Mouse (Mus musculus): Measurements from ENCODE around the gene Slc38a6. TPM values are rescaled to one million over a fixed set of nuclear protein-coding genes. Genes with fewer than 3 reads are reported as not detected.

Gene Slc38a6
- total RNA-seq, 1 experiment: 17.4 TPM

DNA sequence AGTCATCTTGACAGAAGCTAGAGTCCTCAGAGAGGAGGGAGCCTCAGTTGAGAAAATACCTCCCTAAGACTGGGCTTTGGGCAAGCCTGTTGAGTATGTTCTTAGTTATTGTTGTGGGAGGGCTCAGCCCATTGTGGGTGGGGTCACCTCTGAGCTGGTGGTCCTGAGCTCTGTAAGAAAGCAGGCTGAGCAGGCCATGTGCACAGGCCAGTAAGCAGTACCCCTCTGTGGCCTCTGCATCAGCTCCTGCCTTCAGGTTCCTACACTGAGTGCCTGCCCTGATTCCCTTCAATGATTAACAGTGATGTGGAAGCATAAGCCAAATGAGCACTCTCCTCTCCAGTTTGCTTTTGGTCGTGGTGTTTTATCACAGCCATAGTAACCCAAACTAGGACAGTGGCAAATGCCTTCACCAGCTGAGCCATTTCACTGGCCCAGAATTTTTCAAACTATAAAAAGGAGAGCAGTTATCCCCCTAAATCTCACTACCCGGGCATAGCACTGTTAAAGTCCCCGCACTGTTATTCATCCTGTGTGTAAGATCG lies 114.0 kb downstream of the Slc38a6 start:
- in situ Hi-C loops (cut with MboI; ENCODE audit: low sequenced_read_pairs in 2 of 2, unreplicated experiment in 2 of 2): no loop called here
- H3K27ac ChIP-seq (ENCODE audit: insufficient read depth, low read depth, low read length, poor library complexity, severe bottlenecking): no peak overlapping the region

DNA sequence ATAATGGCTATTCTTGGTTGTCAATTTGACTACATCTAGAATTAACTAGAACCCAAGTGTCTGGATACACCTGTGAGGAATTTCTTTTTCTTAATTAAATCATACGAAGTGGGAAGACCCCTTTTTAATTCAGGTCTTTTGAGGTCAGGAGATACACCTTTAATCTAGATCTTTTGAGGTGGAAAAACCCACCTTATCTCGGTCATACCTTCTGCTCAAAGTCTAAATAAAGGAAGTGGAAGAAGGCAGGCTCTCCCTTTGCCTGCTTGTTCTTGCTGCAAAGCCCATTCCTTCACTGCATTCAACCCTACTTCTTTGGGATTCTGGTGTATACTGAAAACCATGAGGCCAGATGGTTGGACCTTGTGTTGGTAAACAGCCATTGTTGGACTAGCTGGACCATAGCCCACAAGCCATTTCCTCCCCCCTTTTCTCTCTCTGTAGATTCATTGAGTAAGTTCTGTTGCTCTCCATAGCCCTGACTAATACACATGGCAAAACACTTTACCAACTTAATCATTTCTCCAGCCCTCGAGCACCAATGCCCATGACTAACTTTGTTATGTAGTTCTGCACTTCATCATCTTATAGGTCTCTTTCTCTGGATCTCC lies 115.0 kb downstream of the Slc38a6 start:
- H3K36me3 ChIP-seq (ENCODE audit: control insufficient read depth, insufficient read depth, low read length, poor library complexity, severe bottlenecking): no peaks in the 10 kb centered on the region
- in situ Hi-C loops (cut with MboI; ENCODE audit: low sequenced_read_pairs in 2 of 2, unreplicated experiment in 2 of 2): no loop called here
- H3K27ac ChIP-seq (ENCODE audit: insufficient read depth, low read depth, low read length, poor library complexity, severe bottlenecking): no peak overlapping the region

More for the DNA sequence above, 114.0 kb downstream of the Slc38a6 start:
- Histone ChIP-seq H3K4me3 (ENCODE audit: insufficient read depth in 1 of 2, low read depth in 1 of 2, low read length in 2 of 2, poor library complexity in 1 of 2, severe bottlenecking in 1 of 2) (no peak overlapping the region), H3K9ac (ENCODE audit: insufficient read depth, low read depth, low read length, poor library complexity, severe bottlenecking) (no peak overlapping the region), H3K36me3 (ENCODE audit: control insufficient read depth, insufficient read depth, low read length, poor library complexity, severe bottlenecking) (no peaks in the 10 kb centered on the region), H3K4me1 (ENCODE audit: control insufficient read depth in 2 of 2, insufficient read depth in 2 of 2, low read length in 2 of 2, poor library complexity in 1 of 2) (peaks cover 0 to 2% of the 10 kb centered on the region in 2 experiments; a peak in 1 of 4 replicates), H3K9me3 (ENCODE audit: control insufficient read depth, insufficient read depth, low read depth, low read length) (no peaks in the 10 kb centered on the region)
- no peak for DNase-seq (ENCODE audit: low read depth, low spot score)
- TF ChIP-seq MAFK (IDR thresholded peaks at IDR 0.05; ENCODE audit: insufficient read depth, low read depth, low read length): no peak
- TF ChIP-seq ZC3H11A (IDR thresholded peaks at IDR 0.05; ENCODE audit: borderline replicate concordance, low read depth, low read length): no peak
- no peak for TF ChIP-seq CHD2 (IDR thresholded peaks at IDR 0.05; ENCODE audit: low read depth, low read length)
- no peak for TF ChIP-seq HCFC1 (IDR thresholded peaks at IDR 0.05; ENCODE audit: borderline replicate concordance, insufficient read depth, low read length)
- TF ChIP-seq ZNF384 (IDR thresholded peaks at IDR 0.05; ENCODE audit: low read depth, low read length): no peak

DNA sequence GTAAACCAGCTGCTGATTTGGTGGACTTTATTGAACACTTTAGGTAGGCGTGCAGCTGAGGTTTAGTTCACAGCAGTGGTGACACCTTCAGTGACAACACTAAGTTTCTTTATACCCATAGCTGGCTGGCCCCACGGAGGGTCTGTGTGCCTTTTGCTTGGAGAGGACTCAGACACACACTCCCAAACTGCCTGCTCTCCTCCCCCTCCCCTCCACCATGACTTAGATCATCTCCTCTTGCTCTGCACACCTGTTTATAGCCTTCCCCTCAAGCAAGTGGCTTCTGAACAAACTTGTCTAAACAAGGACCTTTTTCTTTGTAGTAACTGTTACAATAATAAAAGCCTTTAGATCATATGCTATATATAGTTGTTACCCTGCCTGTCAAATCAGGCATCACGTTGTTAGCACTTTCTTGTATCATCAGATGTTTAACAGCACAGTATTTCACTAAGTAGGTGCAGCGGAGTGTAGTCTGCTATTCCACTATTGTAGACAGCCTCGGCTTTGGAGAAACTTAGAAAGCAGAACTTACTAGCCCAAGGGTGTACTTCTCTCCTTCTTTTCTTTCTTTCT lies 115.6 kb downstream of the Slc38a6 start:
- no peak overlapping the region for H3K27ac ChIP-seq (ENCODE audit: insufficient read depth, low read depth, low read length, poor library complexity, severe bottlenecking)

More for the DNA sequence above, 115.0 kb downstream of the Slc38a6 start:
- peaks cover 0 to 2% of the 10 kb centered on the region in 2 experiments; a peak in 1 of 4 replicates for H3K4me1 ChIP-seq (ENCODE audit: control insufficient read depth in 2 of 2, insufficient read depth in 2 of 2, low read length in 2 of 2, poor library complexity in 1 of 2)
- no peaks in the 10 kb centered on the region for H3K9me3 ChIP-seq (ENCODE audit: control insufficient read depth, insufficient read depth, low read depth, low read length)
- no peak for DNase-seq (ENCODE audit: low read depth, low spot score)
- H3K4me3 ChIP-seq (ENCODE audit: insufficient read depth in 1 of 2, low read depth in 1 of 2, low read length in 2 of 2, poor library complexity in 1 of 2, severe bottlenecking in 1 of 2): no peak overlapping the region
- TF ChIP-seq HCFC1 (IDR thresholded peaks at IDR 0.05; ENCODE audit: borderline replicate concordance, insufficient read depth, low read length): no peak
- no peak for TF ChIP-seq ZNF384 (IDR thresholded peaks at IDR 0.05; ENCODE audit: low read depth, low read length)
- TF ChIP-seq CHD2 (IDR thresholded peaks at IDR 0.05; ENCODE audit: low read depth, low read length): no peak
- no peak for TF ChIP-seq MAFK (IDR thresholded peaks at IDR 0.05; ENCODE audit: insufficient read depth, low read depth, low read length)
- TF ChIP-seq ZC3H11A (IDR thresholded peaks at IDR 0.05; ENCODE audit: borderline replicate concordance, low read depth, low read length): no peak
- H3K9ac ChIP-seq (ENCODE audit: insufficient read depth, low read depth, low read length, poor library complexity, severe bottlenecking): no peak overlapping the region

DNA sequence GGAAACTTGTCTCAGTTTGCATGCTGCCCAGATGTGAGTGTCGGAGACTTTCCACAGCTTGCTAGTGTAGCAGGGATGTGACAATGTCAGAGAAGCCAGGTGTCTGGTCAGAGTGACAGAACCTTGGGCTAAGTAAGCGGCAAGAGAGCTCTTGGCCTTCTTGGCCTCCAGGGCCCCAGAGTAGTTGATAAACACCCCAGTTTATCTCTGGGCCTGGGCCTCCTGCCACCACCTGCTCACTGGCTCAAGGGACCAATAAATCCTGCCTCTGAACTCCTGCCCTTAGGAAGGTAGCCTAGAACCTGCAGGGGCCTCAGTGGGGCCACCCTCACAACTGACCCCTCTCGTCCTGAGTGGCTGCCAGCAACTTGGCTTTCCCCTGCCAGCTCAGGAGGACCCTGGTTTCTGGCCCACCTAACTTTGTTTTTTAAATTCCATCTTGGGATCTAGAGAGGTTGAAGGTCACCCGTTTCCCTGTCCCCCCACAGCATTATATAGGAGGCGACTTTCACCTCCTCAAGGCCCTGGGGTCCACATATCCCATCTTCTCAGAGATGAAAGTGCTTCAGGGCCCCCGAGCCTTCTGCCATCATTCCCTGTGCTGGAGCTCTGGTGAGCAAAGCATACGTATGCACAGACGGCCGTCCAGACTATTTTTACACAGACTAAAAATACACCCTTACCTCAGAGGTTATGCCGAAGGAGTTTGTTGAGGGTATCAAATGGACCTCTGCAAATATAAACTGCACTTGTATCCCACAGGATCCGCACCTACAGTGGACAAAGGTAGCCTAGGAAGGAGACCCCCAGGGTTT lies 116.5 kb downstream of the Slc38a6 start:
- H3K9ac ChIP-seq (ENCODE audit: insufficient read depth, low read depth, low read length, poor library complexity, severe bottlenecking): no peak overlapping the region
- H3K36me3 ChIP-seq (ENCODE audit: control insufficient read depth, insufficient read depth, low read length, poor library complexity, severe bottlenecking): no peaks in the 10 kb centered on the region
- peaks cover 0 to 2% of the 10 kb centered on the region in 2 experiments; a peak in 1 of 4 replicates for H3K4me1 ChIP-seq (ENCODE audit: control insufficient read depth in 2 of 2, insufficient read depth in 2 of 2, low read length in 2 of 2, poor library complexity in 1 of 2)
- H3K27ac ChIP-seq (ENCODE audit: insufficient read depth, low read depth, low read length, poor library complexity, severe bottlenecking): no peak overlapping the region
- no peak for TF ChIP-seq ZNF384 (IDR thresholded peaks at IDR 0.05; ENCODE audit: low read depth, low read length)
- TF ChIP-seq CHD2 (IDR thresholded peaks at IDR 0.05; ENCODE audit: low read depth, low read length): no peak
- no peak for TF ChIP-seq ZC3H11A (IDR thresholded peaks at IDR 0.05; ENCODE audit: borderline replicate concordance, low read depth, low read length)
- no peak for TF ChIP-seq MAFK (IDR thresholded peaks at IDR 0.05; ENCODE audit: insufficient read depth, low read depth, low read length)
- TF ChIP-seq HCFC1 (IDR thresholded peaks at IDR 0.05; ENCODE audit: borderline replicate concordance, insufficient read depth, low read length): no peak
- no peaks in the 10 kb centered on the region for H3K9me3 ChIP-seq (ENCODE audit: control insufficient read depth, insufficient read depth, low read depth, low read length)
- no peak overlapping the region for H3K4me3 ChIP-seq (ENCODE audit: insufficient read depth in 1 of 2, low read depth in 1 of 2, low read length in 2 of 2, poor library complexity in 1 of 2, severe bottlenecking in 1 of 2)
- no peak for DNase-seq (ENCODE audit: low read depth, low spot score)
- in situ Hi-C loops (cut with MboI; ENCODE audit: low sequenced_read_pairs in 2 of 2, unreplicated experiment in 2 of 2): no loop called here

More for the DNA sequence above, 115.6 kb downstream of the Slc38a6 start:
- no peak overlapping the region for H3K9ac ChIP-seq (ENCODE audit: insufficient read depth, low read depth, low read length, poor library complexity, severe bottlenecking)
- no peak for TF ChIP-seq HCFC1 (IDR thresholded peaks at IDR 0.05; ENCODE audit: borderline replicate concordance, insufficient read depth, low read length)
- no peak for TF ChIP-seq ZNF384 (IDR thresholded peaks at IDR 0.05; ENCODE audit: low read depth, low read length)
- no peak for TF ChIP-seq CHD2 (IDR thresholded peaks at IDR 0.05; ENCODE audit: low read depth, low read length)
- TF ChIP-seq MAFK (IDR thresholded peaks at IDR 0.05; ENCODE audit: insufficient read depth, low read depth, low read length): no peak
- no peak for TF ChIP-seq ZC3H11A (IDR thresholded peaks at IDR 0.05; ENCODE audit: borderline replicate concordance, low read depth, low read length)
- H3K36me3 ChIP-seq (ENCODE audit: control insufficient read depth, insufficient read depth, low read length, poor library complexity, severe bottlenecking): no peaks in the 10 kb centered on the region
- peaks cover 0 to 2% of the 10 kb centered on the region in 2 experiments; a peak in 1 of 4 replicates for H3K4me1 ChIP-seq (ENCODE audit: control insufficient read depth in 2 of 2, insufficient read depth in 2 of 2, low read length in 2 of 2, poor library complexity in 1 of 2)
- DNase-seq (ENCODE audit: low read depth, low spot score): no peak
- H3K9me3 ChIP-seq (ENCODE audit: control insufficient read depth, insufficient read depth, low read depth, low read length): no peaks in the 10 kb centered on the region
- in situ Hi-C loops (cut with MboI; ENCODE audit: low sequenced_read_pairs in 2 of 2, unreplicated experiment in 2 of 2): no loop called here
- no peak overlapping the region for H3K4me3 ChIP-seq (ENCODE audit: insufficient read depth in 1 of 2, low read depth in 1 of 2, low read length in 2 of 2, poor library complexity in 1 of 2, severe bottlenecking in 1 of 2)

Other genes with a start within 250 kb of the Slc38a6 start
- gene Six1, start 232.9 kb upstream of the Slc38a6 start, total RNA-seq (2012; rRNA removed): 2.2 and 2.9 TPM in 2 replicates
- gene Six4, start 173.3 kb upstream of the Slc38a6 start, total RNA-seq (2012; rRNA removed): 13.6 and 17.1 TPM in 2 replicates
- gene Mnat1, start 163.1 kb upstream of the Slc38a6 start, total RNA-seq (2012; rRNA removed): 26.8 and 41.2 TPM in 2 replicates
- gene Trmt5, start 69 bp upstream of the Slc38a6 start, total RNA-seq (2012; rRNA removed): 28.8 and 31.4 TPM in 2 replicates

All from ES-E14 (cell line).